Mouse (Mus musculus) megakaryocyte-erythroid progenitor cell, adult 5-6 weeks (primary cell): ENCODE measurements around the gene Abhd13. TPM values are rescaled to one million over a fixed set of nuclear protein-coding genes. Genes with fewer than 3 reads are reported as not detected.

Experiments
- ATAC-seq: replicated peaks from 2 replicates; pipeline ENCODE4 v1.8.0; 2016; ENCODE audit warnings: mild to moderate bottlenecking, inconsistent platforms; ENCODE audit not compliant: severe bottlenecking, poor library complexity, low FRiP score, low TSS enrichment
- total RNA-seq, 2 experiments: library from RNA; stranded (forward) in 1 of 2; stranded (reverse) in 1 of 2; fragments of 200-1000, 215-1000 nt in 1 of 2; fragments of >200 nt in 1 of 2; fragmentation: Nextera tagmentation in 1 of 2; gene quantifications; 2 replicates each; pipeline ENCODE4 v1.2.3; 2014 to 2017

Abhd13 gene
- total RNA-seq, 2 experiments from 2014 or later: 12.8 to 13.9 TPM

- no peak for ATAC-seq
Observed at GRCm38 (mm10) chr8:10006986-10007659, 29.6 kb downstream of the Abhd13 start.

GRCm38 (mm10) chr8:10007660-10008028 lies 30.1 kb downstream of the Abhd13 start:
- no peak for ATAC-seq

DNA sequence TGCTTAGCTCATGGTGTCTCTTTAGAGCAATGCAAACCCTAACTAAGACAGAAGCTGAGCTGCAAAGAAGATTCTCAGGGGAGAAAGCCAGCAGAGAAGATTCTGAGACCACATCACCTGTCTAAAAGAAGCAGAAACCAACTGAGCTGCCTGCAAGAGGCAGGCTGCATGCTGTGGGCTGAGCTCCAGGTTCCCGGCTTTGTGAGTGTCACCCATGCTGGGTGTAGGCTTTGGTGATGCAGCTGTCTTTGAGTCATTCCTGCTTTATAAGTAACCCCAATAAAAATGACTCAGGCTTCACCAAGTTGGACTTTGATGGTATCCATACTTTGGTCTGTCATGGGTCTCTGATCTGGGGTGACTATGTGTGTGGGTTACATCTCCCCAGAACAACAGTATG lies 38.7 kb downstream of the Abhd13 start:
- no peak for ATAC-seq

- no peak for ATAC-seq
Observed at GRCm38 (mm10) chr8:10017231-10017630, 39.7 kb downstream of the Abhd13 start.

- ATAC-seq: no peak
Observed at GRCm38 (mm10) chr8:10030320-10031060, 53.0 kb downstream of the Abhd13 start.

GRCm38 (mm10) chr8:10031177-10031576 lies 53.7 kb downstream of the Abhd13 start:
- no peak for ATAC-seq

GRCm38 (mm10) chr8:10040866-10041265 lies 63.4 kb downstream of the Abhd13 start:
- no peak for ATAC-seq

Other genes with a start within 250 kb of the Abhd13 start
- not detected in 2 replicates for gene Fam155a, start 206.5 kb upstream of the Abhd13 start, total RNA-seq (2014; fragmentation: Nextera tagmentation)
- not detected in 2 replicates for gene Fam155a, start 206.5 kb upstream of the Abhd13 start, total RNA-seq (2017)
- not detected in 2 replicates for gene Gm10217, start 113.5 kb upstream of the Abhd13 start, total RNA-seq (2014; fragmentation: Nextera tagmentation)
- gene Gm10217, start 113.5 kb upstream of the Abhd13 start, total RNA-seq (2017): not detected in 2 replicates
- 2.6 and 3.0 TPM in 2 replicates for gene Lig4, start within 50 bp of the Abhd13 start, total RNA-seq (2014; fragmentation: Nextera tagmentation)
- gene Lig4, start within 50 bp of the Abhd13 start, total RNA-seq (2017): 1.5 and 3.8 TPM in 2 replicates
- gene Tnfsf13b, start 28.8 kb downstream of the Abhd13 start, total RNA-seq (2014; fragmentation: Nextera tagmentation): 0.20 TPM in 1 of 2 replicates, not detected in the other
- gene Tnfsf13b, start 28.8 kb downstream of the Abhd13 start, total RNA-seq (2017): 0.15 TPM in 1 of 2 replicates, not detected in the other
- gene Myo16, start 176.2 kb downstream of the Abhd13 start, total RNA-seq (2014; fragmentation: Nextera tagmentation): not detected in 2 replicates
- gene Myo16, start 176.2 kb downstream of the Abhd13 start, total RNA-seq (2017): not detected in 2 replicates